Mouse (Mus musculus) midbrain, embryonic 11.5 days (tissue): ENCODE results near the gene Polr3b. TPM values are rescaled to one million over a fixed set of nuclear protein-coding genes. Genes with fewer than 3 reads are reported as not detected.

Source experiments
- ATAC-seq: fragments of 200-750 bp; cut with Nextera tagmentation; 2 replicates; pipeline ENCODE4 v1.8.0; 2017; ENCODE audit warnings: moderate TSS enrichment, moderate library complexity; ENCODE audit not compliant: low FRiP score
- DNase-seq: peaks from one replicate; pipeline ENCODE4 v3.0.0; 2015; ENCODE audit warnings: low spot score; ENCODE audit errors: missing footprints
- H3K27ac ChIP-seq: fragments of 300-500 bp; sonication (generic); 2 replicates; pipeline ENCODE4 v1.5.1; 2014; ENCODE audit warnings: low read depth, low read length
- H3K27me3 ChIP-seq: fragments of 300-500 bp; sonication (generic); 2 replicates; pipeline ENCODE4 v1.6.1; 2014; ENCODE audit warnings: mild to moderate bottlenecking, low read length, moderate library complexity, mixed read lengths; ENCODE audit not compliant: control insufficient read depth, insufficient read depth
- H3K36me3 ChIP-seq: fragments of 300-500 bp; sonication (generic); 2 replicates; pipeline ENCODE4 v1.6.1; 2014; ENCODE audit warnings: mild to moderate bottlenecking, low read length, moderate library complexity, mixed read lengths; ENCODE audit not compliant: control insufficient read depth, insufficient read depth
- H3K4me1 ChIP-seq: fragments of 300-500 bp; sonication (generic); 2 replicates; pipeline ENCODE4 v1.6.1; 2014; ENCODE audit warnings: low read length; ENCODE audit not compliant: control insufficient read depth, insufficient read depth
- H3K4me2 ChIP-seq: fragments of 300-500 bp; sonication (generic); 2 replicates; pipeline ENCODE4 v1.6.1; 2014; ENCODE audit warnings: mild to moderate bottlenecking, moderate library complexity
- H3K4me3 ChIP-seq: fragments of 300-500 bp; sonication (generic); 2 replicates; pipeline ENCODE4 v1.5.1; 2014; ENCODE audit warnings: low read depth, low read length
- H3K9ac ChIP-seq: fragments of 300-500 bp; sonication (generic); 2 replicates; pipeline ENCODE4 v1.6.1; 2014; ENCODE audit warnings: low read length
- H3K9me3 ChIP-seq: fragments of 300-500 bp; sonication (generic); 2 replicates; pipeline ENCODE4 v1.6.1; 2016; ENCODE audit warnings: low read length; ENCODE audit not compliant: control insufficient read depth
- WGBS: fragments of 180-500 bp; shearing (Covaris S2); extraction: QIAGEN DNeasy Blood & Tissue Kit; methylation state at CpG from one replicate; pipeline ENCODE4 v1.1.7; 2014; 5-methylcytosine and 5-hydroxymethylcytosine counted together
- polyA plus RNA-seq: library from polyadenylated mRNA; unstranded; fragments of >200 nt; fragmentation: Nextera tagmentation; extraction: Ambion mirVana; gene quantifications from 2 replicates; pipeline ENCODE4 v1.2.1, GENCODE M21; 2014

The Polr3b gene
- polyA plus RNA-seq, 1 experiment from 2014 or later, result 16.0 TPM

- Histone ChIP-seq H3K36me3 (no peaks in the 10 kb centered on the region), H3K9ac (no peak overlapping the region), H3K4me3 (no peak overlapping the region), H3K9me3 (no peaks in the 10 kb centered on the region), H3K4me1 (peaks cover 15% of the 10 kb centered on the region), H3K27ac (no peak overlapping the region), H3K27me3 (peaks cover 5% of the 10 kb centered on the region), H3K4me2 (no peak overlapping the region)
- WGBS, result 66% methylated on average over 3 of the region's 3 CpGs
- DNase-seq (no peak), ATAC-seq (no peak)
These were observed 69.6 kb downstream of the Polr3b start for GRCm38 (mm10) chr10:84691692-84692091.

GRCm38 (mm10) chr10:84693841-84694638, 71.9 kb downstream of the Polr3b start:
- Histone ChIP-seq H3K4me2 (no peak overlapping the region), H3K9me3 (no peaks in the 10 kb centered on the region), H3K4me3 (no peak overlapping the region), H3K4me1 (peaks cover 8% of the 10 kb centered on the region), H3K36me3 (no peaks in the 10 kb centered on the region), H3K27me3 (no peaks in the 10 kb centered on the region), H3K27ac (no peak overlapping the region), H3K9ac (no peak overlapping the region)
- DNase-seq (peak; percentile 88), ATAC-seq (peak; percentile 83)
- 54% methylated on average over 8 of the region's 8 CpGs for WGBS

DNA sequence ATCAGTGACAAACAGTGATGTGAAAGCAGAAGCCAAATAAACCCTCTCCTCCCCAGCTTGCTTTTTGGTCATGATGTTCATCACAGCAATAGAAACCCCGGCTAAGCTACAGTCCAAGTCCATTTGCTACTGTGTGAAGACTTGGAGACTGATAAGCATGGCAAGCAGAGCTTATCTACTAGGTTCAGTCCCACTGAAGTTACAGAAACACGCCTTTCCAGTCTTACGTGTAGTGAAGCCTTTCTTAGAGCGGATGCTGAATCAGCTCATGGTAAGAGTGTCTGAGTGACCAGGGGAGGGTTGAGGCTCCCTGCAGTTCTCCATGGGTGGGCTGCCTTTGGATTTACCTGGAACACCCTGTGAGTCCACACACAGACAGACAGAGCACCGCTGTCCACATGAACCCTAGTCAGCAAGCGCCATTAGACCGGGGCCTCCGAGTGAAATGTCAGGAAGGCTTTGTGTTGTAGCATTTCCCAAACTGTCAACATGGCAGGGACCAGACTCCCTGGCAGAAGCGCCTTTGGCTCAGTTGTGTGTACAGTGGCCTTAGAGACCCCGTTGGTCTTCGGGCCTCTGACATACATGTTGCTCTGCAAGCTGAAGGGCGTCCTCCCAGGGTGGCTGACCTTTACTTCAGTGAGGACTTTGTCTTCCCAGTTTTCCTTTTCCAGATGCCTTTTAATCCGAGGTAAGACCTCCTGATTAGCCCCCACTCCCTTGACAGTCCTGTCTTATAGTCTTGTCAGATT, 78.3 kb downstream of the Polr3b start:
- no peak overlapping the region for H3K4me2 ChIP-seq
- H3K36me3 ChIP-seq, result no peaks in the 10 kb centered on the region; the same call in none of the 2 replicates
- H3K9me3 ChIP-seq, result no peaks in the 10 kb centered on the region
- ATAC-seq, result no peak
- H3K4me1 ChIP-seq, result no peaks in the 10 kb centered on the region
- H3K27ac ChIP-seq, result no peak overlapping the region
- no peak overlapping the region for H3K9ac ChIP-seq
- WGBS, result 91% methylated on average over 13 of the region's 13 CpGs
- H3K27me3 ChIP-seq, result no peaks in the 10 kb centered on the region
- DNase-seq, result no peak
- H3K4me3 ChIP-seq, result no peak overlapping the region

DNA sequence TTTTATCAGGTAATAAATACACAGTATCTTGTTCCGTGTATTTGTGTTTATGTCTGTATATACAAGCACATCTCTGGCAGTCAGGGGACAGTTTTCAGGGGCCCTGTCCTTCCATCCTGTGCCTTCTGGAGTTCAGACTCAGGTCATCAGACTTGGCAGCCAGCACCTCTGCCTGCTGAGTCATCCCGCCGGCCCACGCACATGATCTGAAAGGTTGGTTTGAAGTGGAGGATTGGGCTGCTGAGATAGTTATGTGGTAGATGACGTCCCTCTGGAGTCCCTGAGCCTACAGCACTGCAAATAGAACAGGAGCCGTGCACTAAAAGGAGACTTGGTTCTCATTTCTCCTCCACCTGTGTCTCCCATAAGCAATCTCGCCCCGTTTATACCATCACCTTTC, 79.0 kb downstream of the Polr3b start:
- Histone ChIP-seq H3K4me1 (peaks cover 4% of the 10 kb centered on the region), H3K9me3 (no peaks in the 10 kb centered on the region), H3K36me3 (no peaks in the 10 kb centered on the region; the same call in none of the 2 replicates), H3K27me3 (no peaks in the 10 kb centered on the region), H3K27ac (no peak overlapping the region), H3K4me2 (no peak overlapping the region), H3K9ac (no peak overlapping the region), H3K4me3 (no peak overlapping the region)
- 90% methylated on average over 8 of the region's 8 CpGs for WGBS
- no peak for ATAC-seq
- no peak for DNase-seq

- no peak overlapping the region for H3K4me3 ChIP-seq
- no peak for ATAC-seq
These were observed 80.0 kb downstream of the Polr3b start for GRCm38 (mm10) chr10:84702115-84702514.

DNA sequence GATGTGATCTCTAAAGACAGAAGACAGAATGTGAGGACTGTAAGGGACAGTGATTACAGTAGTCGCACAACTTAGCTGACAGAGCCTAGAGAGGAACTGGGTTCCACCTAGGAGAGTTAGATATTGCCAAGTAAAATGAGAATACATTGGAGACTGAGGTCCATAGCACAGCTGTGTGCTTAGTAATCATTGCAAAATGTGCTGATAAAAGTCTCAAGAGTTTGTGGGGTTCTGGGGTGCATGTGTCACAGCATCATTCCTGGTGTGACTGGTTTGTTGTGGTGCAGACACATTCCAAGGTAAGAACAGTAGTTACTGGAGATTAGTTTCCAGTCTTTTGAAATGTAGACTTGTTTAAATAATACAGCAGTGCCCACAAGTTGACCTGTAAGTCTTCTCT, 82.5 kb downstream of the Polr3b start:
- WGBS, result 92% methylated on average over 1 of the region's 1 CpGs
- Histone ChIP-seq H3K27me3 (peaks cover 3% of the 10 kb centered on the region; the same call in 1 of the 2 replicates), H3K4me1 (peaks cover 37% of the 10 kb centered on the region), H3K9ac (no peak overlapping the region), H3K4me2 (no peak overlapping the region), H3K9me3 (no peaks in the 10 kb centered on the region), H3K36me3 (no peaks in the 10 kb centered on the region; the same call in none of the 2 replicates), H3K4me3 (no peak overlapping the region), H3K27ac (no peak overlapping the region)
- DNase-seq (no peak), ATAC-seq (no peak)

More at GRCm38 (mm10) chr10:84702115-84702514, 80.0 kb downstream of the Polr3b start:
- peak; percentile 47 for DNase-seq
- H3K27ac ChIP-seq, result no peak overlapping the region
- peaks cover 13% of the 10 kb centered on the region for H3K4me1 ChIP-seq
- WGBS, result 100% methylated on average over 1 of the region's 1 CpGs
- no peak overlapping the region for H3K4me2 ChIP-seq
- H3K9ac ChIP-seq, result no peak overlapping the region
- no peaks in the 10 kb centered on the region for H3K27me3 ChIP-seq
- H3K36me3 ChIP-seq, result no peaks in the 10 kb centered on the region; the same call in none of the 2 replicates
- H3K9me3 ChIP-seq, result no peaks in the 10 kb centered on the region

DNA sequence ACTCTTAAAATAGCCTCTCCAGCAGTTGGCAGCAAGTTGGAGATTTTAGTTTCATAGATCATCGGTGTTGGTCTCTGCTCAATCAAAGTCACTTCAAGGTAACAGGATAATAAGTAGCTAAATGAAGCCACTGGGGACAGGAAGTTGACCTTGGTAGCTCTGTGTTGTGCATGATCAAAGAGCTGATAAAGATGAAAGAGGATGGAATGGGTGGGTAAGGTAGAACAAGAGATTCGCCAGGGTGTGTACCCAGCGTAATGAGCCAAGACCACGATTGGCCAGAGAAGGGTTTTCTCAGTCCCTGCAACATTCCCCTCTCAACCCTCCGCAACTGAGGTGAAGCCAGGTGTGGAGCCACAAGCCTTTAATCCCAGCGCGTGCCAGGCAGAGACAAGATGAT, 83.1 kb downstream of the Polr3b start:
- Histone ChIP-seq H3K4me2 (no peak overlapping the region), H3K9ac (no peak overlapping the region), H3K36me3 (no peaks in the 10 kb centered on the region; the same call in none of the 2 replicates), H3K4me1 (peaks cover 44% of the 10 kb centered on the region), H3K9me3 (no peaks in the 10 kb centered on the region), H3K27me3 (peaks cover 3% of the 10 kb centered on the region; the same call in 1 of the 2 replicates), H3K27ac (no peak overlapping the region), H3K4me3 (no peak overlapping the region)
- 91% methylated on average over 7 of the region's 7 CpGs for WGBS
- ATAC-seq (no peak), DNase-seq (no peak)

DNA sequence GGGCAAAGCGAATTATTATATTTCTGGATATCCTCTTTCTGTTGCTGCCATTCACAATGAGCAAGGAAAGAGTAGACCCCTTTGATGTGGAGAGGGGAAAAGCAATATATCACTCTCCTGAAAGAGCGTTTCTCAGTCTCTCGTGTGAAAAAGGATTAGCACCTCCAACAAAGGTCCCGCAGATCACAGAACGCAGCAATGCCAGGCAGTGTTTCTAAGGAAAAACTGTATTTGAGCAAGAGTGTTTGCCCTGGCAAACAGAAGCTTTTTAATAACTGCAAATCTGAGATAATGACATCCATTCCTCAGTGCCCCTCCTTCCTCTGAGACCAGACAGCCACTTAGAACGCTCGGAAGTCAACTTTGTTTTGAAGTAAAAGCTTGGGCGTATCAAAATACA, 84.5 kb downstream of the Polr3b start:
- Histone ChIP-seq H3K4me3 (no peak overlapping the region), H3K27me3 (peaks cover 3% of the 10 kb centered on the region; the same call in 1 of the 2 replicates), H3K4me1 (peaks cover 49% of the 10 kb centered on the region), H3K4me2 (no peak overlapping the region), H3K9me3 (no peaks in the 10 kb centered on the region), H3K27ac (no peak overlapping the region), H3K36me3 (no peaks in the 10 kb centered on the region; the same call in none of the 2 replicates), H3K9ac (no peak overlapping the region)
- DNase-seq (no peak), ATAC-seq (no peak)
- 17% methylated on average over 8 of the region's 8 CpGs for WGBS

- Histone ChIP-seq H3K27ac (peak overlapping the region; percentile 45), H3K9me3 (no peaks in the 10 kb centered on the region), H3K4me2 (no peak overlapping the region; the same call in 1 of the 2 replicates), H3K27me3 (peaks cover 3% of the 10 kb centered on the region; the same call in 1 of the 2 replicates), H3K36me3 (no peaks in the 10 kb centered on the region; the same call in 1 of the 2 replicates), H3K4me1 (peaks cover 55% of the 10 kb centered on the region), H3K9ac (no peak overlapping the region), H3K4me3 (no peak overlapping the region)
- DNase-seq, result peak; percentile 92
- ATAC-seq, result peak; percentile 27; the same call in 1 of the 2 replicates
- 19% methylated on average over 6 of the region's 6 CpGs for WGBS
These were observed 85.1 kb downstream of the Polr3b start for GRCm38 (mm10) chr10:84707226-84707625.
